Mouse (Mus musculus) hindbrain, embryonic 10.5 days (tissue): Measurements from ENCODE around the gene Prkar2b. TPM values are rescaled to one million over a fixed set of nuclear protein-coding genes. Genes with fewer than 3 reads are reported as not detected.

Source experiments
- DNase-seq: peaks from one replicate; pipeline ENCODE4 v3.0.0-alpha.2; 2017; ENCODE audit warnings: low spot score
- H3K27ac ChIP-seq: fragments of 300-500 bp; sonication (generic); 2 replicates; pipeline ENCODE4 v1.5.1; 2016; ENCODE audit warnings: mild to moderate bottlenecking, moderate library complexity
- H3K27me3 ChIP-seq: fragments of 300-500 bp; sonication (generic); 2 replicates; pipeline ENCODE4 v1.6.1; 2016; ENCODE audit warnings: mild to moderate bottlenecking; ENCODE audit not compliant: poor library complexity, insufficient read depth, severe bottlenecking
- H3K36me3 ChIP-seq: fragments of 300-500 bp; sonication (generic); 2 replicates; pipeline ENCODE4 v1.6.1; 2016; ENCODE audit warnings: mild to moderate bottlenecking, moderate library complexity
- H3K4me1 ChIP-seq: fragments of 300-500 bp; sonication (generic); replicated peaks from 2 replicates; pipeline ENCODE4 v1.6.1; 2016; ENCODE audit warnings: mild to moderate bottlenecking
- H3K4me3 ChIP-seq: fragments of 300-500 bp; sonication (generic); 2 replicates; pipeline ENCODE4 v1.5.1; 2016; ENCODE audit warnings: mild to moderate bottlenecking, moderate library complexity
- H3K9me3 ChIP-seq: fragments of 300-500 bp; sonication (generic); 2 replicates; pipeline ENCODE4 v1.6.1; 2016; ENCODE audit warnings: mild to moderate bottlenecking, moderate library complexity
- WGBS: fragments of 180-500 bp; shearing (Covaris S2); methylation state at CpG from one replicate; pipeline ENCODE4 v1.1.7; 2016; 5-methylcytosine and 5-hydroxymethylcytosine counted together
- polyA plus RNA-seq: library from polyadenylated mRNA; unstranded; fragments of >200 nt; fragmentation: Nextera tagmentation; extraction: Ambion mirVana; gene quantifications from 2 replicates; pipeline ENCODE4 v1.2.1, GENCODE M21; 2016

The Prkar2b gene
- polyA plus RNA-seq = 32.9 and 40.4 TPM in 2 replicates

- Histone ChIP-seq H3K27ac (peak within 1 kb of the TSS; percentile 98), H3K36me3 (no peaks in the 10 kb centered on the region), H3K4me3 (peak within 1 kb of the TSS; percentile 85), H3K27me3 (no peaks in the 10 kb centered on the region), H3K9me3 (no peaks in the 10 kb centered on the region), H3K4me1 (peaks cover 30% of the 10 kb centered on the region)
- peak; percentile 93 for DNase-seq
- WGBS = under 1% methylated on average over 63 of the region's 64 CpGs
Observed at GRCm38 (mm10) chr12:32061090-32061930, at the start of gene Prkar2b. Gene Prkar2b (minus strand): TSS chr12:32061296.

- H3K4me1 ChIP-seq = peaks cover 16% of the 10 kb centered on the region
- H3K4me3 ChIP-seq = no peak overlapping the region
- H3K27ac ChIP-seq = no peak overlapping the region
- H3K9me3 ChIP-seq = no peaks in the 10 kb centered on the region
- H3K27me3 ChIP-seq = no peaks in the 10 kb centered on the region
- 84% methylated on average over 8 of the region's 8 CpGs for WGBS
- no peaks in the 10 kb centered on the region for H3K36me3 ChIP-seq
- no peak for DNase-seq
Observed at GRCm38 (mm10) chr12:32109201-32109600, 48.1 kb upstream of the Prkar2b start.

- H3K27me3 ChIP-seq = no peaks in the 10 kb centered on the region
- H3K27ac ChIP-seq = 0 out of 2 replicates have a peak overlapping the region, but pooled peaks have one; percentile 18
- no peak overlapping the region for H3K4me3 ChIP-seq
- 73% methylated on average over 4 of the region's 4 CpGs for WGBS
- H3K4me1 ChIP-seq = 0 out of 2 replicates have a peak, but pooled peaks cover 6% of the 10 kb centered on the region
- no peaks in the 10 kb centered on the region for H3K9me3 ChIP-seq
- no peaks in the 10 kb centered on the region for H3K36me3 ChIP-seq
- no peak for DNase-seq
Observed at GRCm38 (mm10) chr12:32104955-32105521, 43.9 kb upstream of the Prkar2b start.

DNA sequence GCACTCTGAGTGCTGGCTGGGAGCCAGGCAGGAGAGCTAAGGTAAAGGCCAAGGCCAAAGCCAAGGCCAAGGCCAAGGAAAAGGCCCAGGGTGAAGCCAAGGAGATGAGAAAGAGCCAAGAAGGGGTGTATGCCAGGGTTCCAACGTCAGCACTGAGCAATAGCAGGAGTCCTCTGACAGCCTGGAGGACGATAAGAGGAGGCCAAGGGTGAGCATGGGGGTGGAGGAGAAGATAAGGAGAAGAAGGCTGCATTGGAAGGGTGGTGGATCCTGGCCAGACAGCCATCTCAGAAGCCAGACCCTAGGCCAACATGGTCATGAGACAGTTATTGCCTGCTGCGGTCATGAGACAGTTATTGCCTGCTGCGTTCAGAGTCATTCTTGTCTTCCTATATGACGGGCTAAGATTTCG, 43.4 kb upstream of the Prkar2b start:
- 0 out of 2 replicates have a peak, but pooled peaks cover 6% of the 10 kb centered on the region for H3K4me1 ChIP-seq
- no peak overlapping the region for H3K27ac ChIP-seq
- no peak overlapping the region for H3K4me3 ChIP-seq
- no peaks in the 10 kb centered on the region for H3K9me3 ChIP-seq
- H3K27me3 ChIP-seq = no peaks in the 10 kb centered on the region
- no peak for DNase-seq
- WGBS = 85% methylated on average over 6 of the region's 6 CpGs
- no peaks in the 10 kb centered on the region for H3K36me3 ChIP-seq

DNA sequence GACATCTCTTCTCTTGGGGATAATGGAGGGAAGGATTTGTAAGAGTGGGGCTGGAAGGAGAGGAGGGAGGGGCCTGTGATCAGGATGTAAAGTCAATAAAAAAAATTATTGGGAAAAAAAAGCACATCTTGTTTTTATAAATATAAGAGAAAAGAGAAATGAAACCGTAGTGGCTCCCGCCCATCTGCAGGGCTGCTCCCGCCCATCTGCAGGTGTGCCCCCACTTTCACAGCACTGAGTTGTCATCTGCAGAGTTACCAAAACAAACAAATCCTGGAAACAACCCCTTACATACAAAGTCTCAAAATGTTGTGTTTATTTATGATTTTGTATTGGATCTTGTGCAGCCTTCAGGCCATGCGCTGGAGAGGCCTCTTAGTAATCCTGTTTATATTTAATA, 40.2 kb upstream of the Prkar2b start:
- Histone ChIP-seq H3K4me3 (no peak overlapping the region), H3K27me3 (no peaks in the 10 kb centered on the region), H3K4me1 (0 out of 2 replicates have a peak, but pooled peaks cover 6% of the 10 kb centered on the region), H3K9me3 (no peaks in the 10 kb centered on the region), H3K36me3 (no peaks in the 10 kb centered on the region), H3K27ac (no peak overlapping the region)
- WGBS = 92% methylated on average over 4 of the region's 4 CpGs
- DNase-seq = no peak

GRCm38 (mm10) chr12:32099686-32100206, 38.6 kb upstream of the Prkar2b start:
- Histone ChIP-seq H3K27me3 (no peaks in the 10 kb centered on the region), H3K4me3 (no peak overlapping the region), H3K36me3 (no peaks in the 10 kb centered on the region), H3K9me3 (no peaks in the 10 kb centered on the region), H3K4me1 (no peaks in the 10 kb centered on the region), H3K27ac (no peak overlapping the region)
- no peak for DNase-seq
- WGBS = 90% methylated on average over 4 of the region's 4 CpGs

DNA sequence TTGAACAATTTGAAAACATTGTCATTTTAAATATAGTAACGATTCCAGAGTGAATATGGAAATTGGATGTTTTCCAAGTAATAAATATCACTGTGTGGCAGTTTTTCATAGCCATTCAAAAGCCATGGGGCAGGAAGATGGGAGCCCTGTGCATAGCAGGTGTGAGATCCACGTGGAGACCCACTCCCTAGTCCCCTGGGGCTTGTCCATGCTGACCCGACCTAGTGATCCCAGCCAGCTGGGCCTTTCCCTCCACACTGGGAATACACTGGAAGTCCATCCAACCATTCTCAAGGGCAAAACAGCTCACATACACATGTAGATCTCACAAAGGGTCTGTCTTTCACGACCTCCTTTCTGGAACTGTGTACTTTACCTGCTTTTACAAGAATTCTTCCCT, 37.5 kb upstream of the Prkar2b start:
- Histone ChIP-seq H3K4me3 (no peak overlapping the region), H3K27me3 (no peaks in the 10 kb centered on the region), H3K9me3 (no peaks in the 10 kb centered on the region), H3K4me1 (no peaks in the 10 kb centered on the region), H3K27ac (no peak overlapping the region), H3K36me3 (no peaks in the 10 kb centered on the region)
- no peak for DNase-seq
- 68% methylated on average over 4 of the region's 4 CpGs for WGBS

DNA sequence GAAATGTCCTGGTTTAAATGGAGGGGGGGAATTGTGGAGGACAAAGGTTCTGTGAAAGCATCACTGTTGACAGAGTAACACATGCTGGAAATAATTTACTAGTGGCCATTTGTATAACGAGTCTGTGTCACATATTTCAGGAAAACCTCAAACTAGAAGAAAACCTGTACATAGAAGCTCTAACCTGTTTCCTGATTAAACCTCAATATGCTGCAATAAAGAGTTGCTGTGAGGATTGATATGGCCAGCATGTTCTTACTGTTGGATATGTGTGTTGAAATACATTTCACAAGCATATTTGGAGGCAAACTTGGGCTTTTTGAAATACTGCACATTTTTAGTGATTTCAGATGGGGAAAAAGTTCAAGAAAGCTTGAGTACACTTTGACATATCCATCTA, 36.0 kb upstream of the Prkar2b start:
- H3K4me1 ChIP-seq = no peaks in the 10 kb centered on the region
- 81% methylated on average over 1 of the region's 1 CpGs for WGBS
- H3K9me3 ChIP-seq = no peaks in the 10 kb centered on the region
- H3K27me3 ChIP-seq = no peaks in the 10 kb centered on the region
- H3K36me3 ChIP-seq = no peaks in the 10 kb centered on the region
- no peak overlapping the region for H3K27ac ChIP-seq
- DNase-seq = no peak
- no peak overlapping the region for H3K4me3 ChIP-seq

GRCm38 (mm10) chr12:32095164-32095563, 34.1 kb upstream of the Prkar2b start:
- Histone ChIP-seq H3K36me3 (no peaks in the 10 kb centered on the region), H3K27ac (no peak overlapping the region), H3K27me3 (no peaks in the 10 kb centered on the region), H3K9me3 (peaks cover 15% of the 10 kb centered on the region), H3K4me1 (no peaks in the 10 kb centered on the region), H3K4me3 (no peak overlapping the region)
- WGBS = 86% methylated on average over 1 of the region's 1 CpGs
- no peak for DNase-seq

GRCm38 (mm10) chr12:32092452-32092851, 31.4 kb upstream of the Prkar2b start:
- Histone ChIP-seq H3K27ac (no peak overlapping the region), H3K9me3 (peaks cover 15% of the 10 kb centered on the region), H3K36me3 (no peaks in the 10 kb centered on the region), H3K27me3 (no peaks in the 10 kb centered on the region), H3K4me3 (no peak overlapping the region), H3K4me1 (no peaks in the 10 kb centered on the region)
- WGBS = 90% methylated on average over 4 of the region's 4 CpGs
- no peak for DNase-seq

DNA sequence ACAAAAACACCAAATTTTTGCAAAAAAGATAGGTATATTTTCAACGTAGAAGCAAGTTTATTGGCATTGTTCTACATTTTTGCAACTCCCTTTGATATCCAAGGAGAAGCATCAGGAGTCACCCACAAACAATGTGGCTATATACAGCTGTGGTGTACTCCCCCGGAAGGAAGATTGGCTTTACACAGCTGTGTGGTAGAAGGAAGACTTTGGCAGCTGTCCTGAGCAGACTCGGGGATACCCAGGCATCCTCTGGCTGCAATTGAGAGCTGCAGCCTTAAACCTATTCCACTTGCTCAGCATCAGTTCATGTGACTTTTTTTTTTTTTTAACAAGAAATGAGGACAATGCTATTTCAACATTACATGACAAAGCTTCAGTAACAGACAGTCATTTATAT, 27.5 kb upstream of the Prkar2b start:
- Histone ChIP-seq H3K4me3 (no peak overlapping the region), H3K27me3 (no peaks in the 10 kb centered on the region), H3K36me3 (no peaks in the 10 kb centered on the region), H3K27ac (no peak overlapping the region), H3K9me3 (peaks cover 15% of the 10 kb centered on the region), H3K4me1 (no peaks in the 10 kb centered on the region; the same call in 1 of the 2 replicates)
- WGBS = 82% methylated on average over 3 of the region's 3 CpGs
- DNase-seq = no peak

- peaks cover 15% of the 10 kb centered on the region for H3K9me3 ChIP-seq
- no peak overlapping the region for H3K4me3 ChIP-seq
- H3K27ac ChIP-seq = no peak overlapping the region
- no peak for DNase-seq
- no peaks in the 10 kb centered on the region; the same call in 1 of the 2 replicates for H3K4me1 ChIP-seq
- H3K36me3 ChIP-seq = no peaks in the 10 kb centered on the region
- WGBS = 87% methylated on average over 8 of the region's 8 CpGs
- no peaks in the 10 kb centered on the region for H3K27me3 ChIP-seq
Observed at GRCm38 (mm10) chr12:32087339-32087738, 26.2 kb upstream of the Prkar2b start.

DNA sequence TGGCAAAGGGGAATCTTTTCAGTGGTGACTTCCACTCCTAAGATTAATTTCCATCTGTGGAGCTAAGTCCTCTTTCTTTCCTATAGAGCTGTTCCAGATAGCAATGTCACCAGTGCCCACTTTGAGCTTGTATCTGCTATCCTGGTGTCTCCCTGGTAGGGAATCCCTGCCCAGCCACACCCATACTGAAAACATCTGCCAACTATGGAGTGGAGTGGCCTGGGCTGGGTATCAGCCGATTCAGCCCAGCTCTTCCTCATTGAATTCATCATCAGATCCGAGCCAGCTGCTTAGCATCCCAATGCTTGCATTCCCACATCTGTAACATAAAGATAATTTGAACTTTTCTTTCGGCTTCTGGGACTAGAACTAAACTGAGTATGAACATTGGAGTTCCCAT, 25.8 kb upstream of the Prkar2b start:
- H3K4me3 ChIP-seq = no peak overlapping the region
- H3K36me3 ChIP-seq = no peaks in the 10 kb centered on the region
- peaks cover 14% of the 10 kb centered on the region for H3K9me3 ChIP-seq
- H3K4me1 ChIP-seq = no peaks in the 10 kb centered on the region; the same call in 1 of the 2 replicates
- no peaks in the 10 kb centered on the region for H3K27me3 ChIP-seq
- H3K27ac ChIP-seq = no peak overlapping the region
- 90% methylated on average over 3 of the region's 3 CpGs for WGBS
- DNase-seq = no peak
